Mouse (Mus musculus) left cerebral cortex, adult 8-10 months (tissue): ENCODE results near the gene Dus2. TPM values are rescaled to one million over a fixed set of nuclear protein-coding genes. Genes with fewer than 3 reads are reported as not detected.

Experiments used
- DNase-seq, 2 experiments: peaks; one replicate each; pipeline ENCODE4 v3.0.0; 2022; ENCODE audit warnings: low spot score in 2 of 2
- total RNA-seq, 4 experiments: library from RNA; stranded (reverse); gene quantifications; 2 replicates each; pipeline ENCODE4 v1.2.4; 2022

Dus2 gene
- total RNA-seq, 4 experiments from 2014 or later = 18.0 to 23.1 (median 20.5) TPM

DNA sequence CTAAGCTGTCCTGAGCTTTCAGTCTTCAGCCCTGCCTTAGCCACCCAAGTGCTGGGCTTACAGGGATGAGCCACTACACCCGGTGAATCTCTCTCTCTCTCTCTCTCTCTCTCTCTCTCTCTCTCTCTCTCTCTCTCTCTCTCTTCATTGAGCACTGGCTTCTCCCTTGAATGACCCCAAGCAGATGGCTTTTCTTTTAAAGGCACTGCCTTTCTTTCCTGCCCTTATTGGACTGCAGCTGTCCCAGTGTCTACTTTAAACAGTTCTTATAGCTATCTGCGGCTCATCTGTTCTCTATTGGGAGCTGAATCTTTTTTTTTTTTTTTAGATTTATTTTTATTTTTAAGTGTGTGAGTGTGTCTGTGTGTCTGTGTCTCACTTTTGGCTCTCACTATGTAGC, 51.9 kb downstream of the Dus2 start:
- DNase-seq = no peak

DNA sequence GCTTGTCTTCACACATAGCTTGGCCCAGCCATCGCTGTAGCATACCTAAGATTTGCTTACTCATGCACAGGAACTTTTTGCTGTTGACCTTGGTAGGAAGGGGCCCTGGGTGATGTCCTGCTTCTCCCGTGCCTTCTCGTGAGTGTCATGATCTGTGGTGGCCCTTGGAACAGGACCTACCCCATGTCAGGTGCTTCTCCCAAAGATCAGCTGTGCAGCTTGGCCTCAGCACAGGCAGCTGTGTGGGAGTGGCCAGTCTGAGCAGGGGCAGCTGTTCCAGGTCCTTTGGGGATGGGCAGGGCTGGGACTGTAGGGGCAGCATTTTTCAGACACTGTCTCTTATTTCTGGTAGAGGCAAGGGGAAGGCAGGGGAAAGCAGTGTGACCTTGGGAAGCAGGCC, 53.0 kb downstream of the Dus2 start:
- no peak for DNase-seq

DNA sequence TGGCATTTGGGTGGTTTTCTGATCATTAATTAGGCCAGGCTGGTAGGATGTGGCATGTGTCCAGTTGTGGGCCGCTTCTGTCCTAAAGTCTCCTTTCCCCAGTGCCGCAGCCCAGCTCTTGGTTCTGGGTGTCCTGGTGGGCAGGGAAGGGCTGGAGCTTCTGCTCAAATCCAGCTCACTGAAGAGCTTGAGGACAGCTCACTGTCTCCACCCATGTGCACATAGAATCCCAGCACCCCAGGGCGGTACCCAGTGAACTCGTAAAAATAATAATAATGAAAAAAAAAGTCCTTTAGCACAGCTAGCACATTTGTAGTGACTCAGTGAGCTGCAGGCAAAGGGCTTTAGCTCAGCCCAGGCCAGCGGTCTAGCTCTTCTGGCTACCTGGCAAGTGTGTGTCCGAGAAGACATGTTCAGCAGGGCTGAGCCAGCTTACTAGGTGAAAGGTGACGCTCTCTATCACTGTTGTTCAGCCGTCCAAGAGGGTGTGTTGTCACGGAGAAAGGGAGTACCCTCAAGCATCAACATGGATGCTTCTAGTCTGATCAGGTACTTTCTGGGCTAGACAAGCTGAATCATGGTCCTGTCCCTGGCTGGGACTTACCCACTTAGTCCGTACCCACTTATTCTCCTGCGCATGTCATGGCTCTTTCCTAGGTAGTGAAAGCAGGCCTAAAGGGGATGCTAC, 55.9 kb downstream of the Dus2 start:
- DNase-seq = no peak

DNA sequence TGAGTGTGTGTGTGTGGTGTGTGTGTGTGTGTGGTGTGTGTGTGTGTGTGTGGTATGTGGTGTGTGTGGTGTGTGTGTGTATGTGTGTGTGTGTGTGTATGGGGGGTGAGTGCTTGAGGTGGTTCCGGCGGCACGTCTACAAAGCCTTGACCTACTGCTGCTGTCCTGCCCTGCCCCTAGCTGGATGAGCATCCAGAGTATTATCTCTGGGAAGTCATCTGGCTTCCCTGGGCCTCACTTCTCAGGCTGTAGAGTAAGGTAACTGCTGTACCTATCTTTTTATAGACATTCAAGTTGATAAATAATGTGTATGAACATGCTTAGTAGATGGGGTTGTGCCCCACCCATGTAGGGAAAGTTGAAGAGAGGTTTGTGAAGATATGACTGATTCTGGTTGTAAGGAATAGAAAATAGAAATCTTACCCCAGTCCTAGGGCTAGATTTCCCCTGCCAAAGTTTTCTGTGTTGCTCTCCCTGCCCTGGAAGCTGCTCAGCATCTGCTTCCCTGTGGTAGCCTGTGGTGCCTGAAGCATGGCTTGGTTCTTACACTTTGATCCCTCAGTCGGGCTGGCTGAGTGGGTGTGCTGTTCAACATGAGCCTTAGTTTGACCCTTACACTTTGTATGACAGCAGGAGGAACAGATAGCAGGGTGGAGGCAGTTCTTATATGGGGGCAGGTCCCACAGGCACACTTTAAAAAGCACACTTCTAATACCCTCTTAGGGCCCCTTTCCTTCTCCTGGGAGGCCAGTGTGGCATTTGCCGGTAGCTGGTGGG, 56.9 kb downstream of the Dus2 start:
- no peak for DNase-seq

DNA sequence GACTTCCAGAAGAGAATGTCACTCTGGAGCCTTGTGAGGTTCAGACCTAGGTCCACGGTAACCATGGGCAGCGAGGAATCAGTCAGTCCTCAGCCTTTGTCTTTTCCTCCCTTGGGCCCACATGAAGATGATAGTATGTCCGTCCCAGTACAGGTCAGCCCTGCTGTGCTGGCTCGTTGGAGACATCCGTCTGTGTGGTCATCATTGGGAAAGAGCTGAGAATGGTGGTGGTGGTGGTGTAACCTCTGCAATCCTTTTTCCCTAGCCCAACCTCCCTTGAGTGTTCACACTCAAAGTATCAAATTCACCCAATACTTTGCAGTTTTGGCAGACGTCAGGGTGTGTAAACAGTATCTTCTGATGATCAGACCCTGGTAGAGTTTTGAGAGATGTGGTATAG, 58.7 kb downstream of the Dus2 start:
- DNase-seq = no peak

DNA sequence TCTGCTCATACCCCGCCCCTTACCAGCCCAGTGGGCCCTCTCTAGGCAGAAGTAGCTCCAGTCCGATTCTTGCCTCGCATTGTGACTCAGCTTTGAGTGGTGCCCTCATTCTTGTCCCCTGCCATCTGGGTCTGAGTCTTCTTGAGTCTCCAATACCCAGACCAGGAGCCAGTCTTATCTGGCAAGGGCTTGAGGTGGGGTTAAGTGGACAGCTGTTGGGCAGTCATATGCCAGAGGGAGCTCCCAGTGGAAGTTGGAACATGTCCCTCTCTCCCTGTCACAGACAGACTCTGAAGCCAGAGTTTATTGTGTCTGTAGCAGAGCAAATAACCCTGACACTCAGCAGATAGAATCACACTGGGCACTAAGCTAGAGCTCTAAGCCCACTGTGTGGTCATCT, 59.9 kb downstream of the Dus2 start:
- DNase-seq = no peak

DNA sequence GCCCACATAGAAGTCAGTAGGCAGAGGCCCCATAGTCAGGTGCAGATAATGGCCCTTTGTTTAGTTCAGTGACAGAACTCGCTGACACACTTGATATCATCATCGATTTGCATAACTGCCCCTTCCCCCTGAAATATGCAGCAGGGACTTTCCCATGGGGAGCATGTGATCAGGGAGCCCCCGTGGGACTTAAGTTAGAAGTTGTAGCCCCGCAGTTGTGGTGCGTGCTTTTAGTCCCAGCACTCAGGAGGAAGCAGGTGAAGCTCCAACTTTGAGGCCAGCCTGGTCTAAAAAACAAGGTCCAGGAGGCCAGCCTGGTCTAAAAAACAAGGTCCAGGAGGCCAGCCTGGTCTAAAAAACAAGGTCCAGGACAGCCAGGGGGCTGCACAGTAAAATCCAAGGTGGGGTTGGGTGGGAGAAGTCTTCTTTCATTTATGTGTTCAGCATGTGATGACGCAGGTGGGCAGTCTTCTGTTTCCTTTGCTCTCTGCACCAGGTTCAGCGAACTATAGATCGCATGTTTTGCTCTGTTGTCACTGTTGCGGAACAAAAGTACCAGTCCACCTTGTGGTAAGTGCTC, 61.5 kb downstream of the Dus2 start:
- DNase-seq = no peak

DNA sequence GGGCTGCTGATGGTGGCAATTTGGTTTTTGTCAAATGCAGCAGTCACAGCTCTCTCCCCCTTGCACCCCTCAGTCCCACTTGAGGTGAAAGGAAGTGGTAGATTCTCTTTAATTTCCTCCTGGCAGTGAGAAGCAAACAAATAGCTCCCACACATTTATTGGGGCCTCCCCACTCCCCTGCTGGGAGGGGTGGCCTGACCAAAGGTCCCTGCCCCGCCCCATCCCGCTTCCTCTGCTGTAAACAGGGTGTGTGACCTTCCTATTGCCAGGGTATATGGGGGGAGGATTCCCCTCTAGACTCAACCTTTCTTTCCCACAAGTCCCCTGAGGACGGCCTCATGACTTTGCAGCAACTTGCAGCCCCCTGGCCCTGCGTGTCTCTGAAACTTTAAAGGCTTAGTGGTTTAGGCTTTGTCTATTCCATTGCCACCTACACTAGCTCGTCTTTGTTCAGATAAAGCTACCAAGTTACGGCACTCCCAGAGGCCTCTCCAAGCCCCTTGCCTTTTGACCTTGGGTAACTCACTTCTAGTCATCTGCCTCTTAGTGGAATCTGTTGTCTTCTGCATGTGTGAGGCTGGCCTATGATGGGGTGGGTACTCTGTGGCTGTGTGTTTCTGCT, 63.2 kb downstream of the Dus2 start:
- DNase-seq = no peak

DNA sequence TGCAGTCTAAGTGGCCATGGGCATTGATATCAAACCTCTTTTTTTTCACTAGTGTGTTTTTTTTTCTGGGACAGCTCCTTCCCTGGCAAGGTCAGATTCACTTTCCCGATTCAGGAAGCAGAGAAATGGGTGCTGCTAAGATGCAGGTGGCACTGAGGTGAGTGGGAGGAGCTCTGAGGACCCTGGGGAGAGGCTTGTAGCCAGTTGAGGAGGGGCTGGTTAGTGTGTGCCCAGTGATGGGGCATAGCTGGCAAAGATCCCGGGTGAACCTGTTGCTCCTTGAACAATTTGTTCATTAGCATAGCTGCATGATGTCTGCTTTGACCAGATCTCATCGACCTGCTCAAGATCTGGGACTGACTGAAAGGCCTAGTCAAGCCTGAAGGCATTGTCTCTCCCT, 63.9 kb downstream of the Dus2 start:
- DNase-seq = no peak

DNA sequence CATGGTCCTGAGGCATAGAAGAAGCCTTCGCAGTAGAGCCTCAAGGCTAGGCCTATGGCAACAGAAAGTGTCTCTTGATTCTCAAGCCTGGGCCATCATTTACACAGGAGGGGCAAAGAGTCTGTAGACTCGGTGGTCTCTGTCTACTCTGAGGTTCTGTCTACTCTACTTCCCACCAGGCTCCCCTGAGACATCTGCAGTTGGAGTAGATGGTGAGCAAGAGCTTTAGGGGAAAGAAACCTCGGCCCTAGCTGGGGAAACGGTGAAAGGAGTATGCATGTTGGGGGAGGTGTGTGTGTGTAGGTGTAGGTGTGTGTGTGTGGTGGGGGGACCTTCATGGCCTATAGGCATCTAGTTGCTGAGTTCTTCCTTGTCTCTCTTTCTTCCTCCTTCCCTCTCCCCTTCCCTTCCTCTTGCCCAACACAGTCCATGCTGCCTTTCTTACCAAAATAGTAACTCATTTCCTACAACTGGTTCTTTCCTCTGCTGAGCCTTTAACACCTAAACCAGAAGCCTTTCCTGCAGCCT, 65.4 kb downstream of the Dus2 start:
- no peak for DNase-seq

DNA sequence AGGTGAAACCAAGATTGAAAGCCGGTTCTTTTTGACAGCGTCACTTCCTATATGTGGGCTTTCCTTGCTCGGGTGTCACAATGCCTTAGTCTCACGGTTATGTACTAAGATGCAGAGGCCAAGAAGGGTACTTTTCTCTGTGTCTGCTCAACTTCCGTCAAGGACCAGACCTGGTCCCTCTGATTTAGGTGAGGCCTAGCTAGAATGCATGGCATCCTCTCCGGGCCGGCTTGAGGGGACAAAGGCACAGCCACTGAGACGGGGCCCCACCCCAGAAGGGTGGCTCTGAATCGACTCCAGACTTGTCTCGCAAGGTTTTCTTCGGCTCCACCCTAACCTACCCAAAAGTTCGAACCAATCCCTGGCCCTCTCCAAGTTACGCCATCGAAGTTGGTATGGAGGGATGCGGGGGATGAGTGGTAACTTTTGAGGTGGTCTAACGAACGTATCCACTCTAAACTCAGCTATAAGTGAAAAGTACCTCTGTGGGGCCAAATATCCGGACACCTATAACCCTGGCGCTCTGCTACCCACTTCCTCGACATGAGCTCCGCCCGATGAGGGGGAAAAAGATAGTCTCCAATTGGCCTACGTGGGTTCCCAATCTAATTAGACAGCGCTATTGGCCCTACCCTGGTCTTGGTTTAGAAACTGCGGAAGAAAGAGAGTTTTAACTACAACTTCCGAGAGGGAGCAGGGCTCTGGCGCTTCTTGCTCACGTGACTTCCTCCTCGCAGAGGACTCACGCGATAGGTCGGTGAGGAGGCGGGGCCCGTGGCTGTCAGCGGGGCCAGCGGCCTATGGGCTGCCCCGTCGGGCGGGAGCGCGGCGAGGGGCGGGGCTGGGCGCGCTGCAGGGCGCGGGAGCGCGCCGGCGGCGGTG, 67.8 kb downstream of the Dus2 start, which contains the start of gene Nfatc3:
Gene Nfatc3 (plus strand): TSS at position 110 of the 882 bp plus-strand sequence.
- peak; percentile 73 to 97 for DNase-seq

DNA sequence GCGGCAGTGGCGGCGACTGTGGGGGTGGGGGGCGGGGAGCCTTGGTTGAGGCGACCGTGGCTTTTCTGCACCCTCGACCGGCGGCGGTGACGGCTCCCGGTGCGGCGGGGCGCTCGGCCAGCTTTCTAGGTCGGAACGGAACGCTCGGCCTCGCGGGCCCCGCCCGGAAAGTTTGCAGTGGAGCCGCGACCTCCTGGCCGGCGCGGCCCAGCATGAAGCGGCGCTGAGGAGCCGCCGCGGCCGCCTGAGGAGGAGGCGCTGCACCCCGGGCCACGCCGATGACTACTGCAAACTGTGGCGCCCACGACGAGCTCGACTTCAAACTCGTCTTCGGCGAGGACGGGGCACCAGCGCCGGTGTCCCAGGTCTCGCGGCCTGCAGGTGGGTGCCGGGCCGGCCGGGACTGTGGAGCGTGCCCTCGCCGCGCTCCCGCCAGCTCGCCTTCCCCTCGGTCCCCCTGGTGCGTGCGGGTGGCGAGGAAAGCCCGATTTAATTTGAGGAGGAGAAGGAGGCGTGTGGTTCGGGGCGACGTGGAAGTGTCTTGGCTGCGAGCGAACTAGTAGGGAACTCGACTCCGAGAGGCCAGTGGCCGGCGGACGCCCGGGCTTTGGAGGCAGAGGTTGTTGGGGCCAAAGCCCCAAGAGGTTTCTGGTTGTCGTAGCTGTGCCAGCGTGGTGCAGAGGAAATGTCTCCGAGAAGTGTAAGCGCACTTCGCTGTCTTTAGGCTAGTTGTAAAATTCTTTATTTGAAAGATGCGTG, 68.7 kb downstream of the Dus2 start:
- DNase-seq = peak; percentile 31 to 52

DNA sequence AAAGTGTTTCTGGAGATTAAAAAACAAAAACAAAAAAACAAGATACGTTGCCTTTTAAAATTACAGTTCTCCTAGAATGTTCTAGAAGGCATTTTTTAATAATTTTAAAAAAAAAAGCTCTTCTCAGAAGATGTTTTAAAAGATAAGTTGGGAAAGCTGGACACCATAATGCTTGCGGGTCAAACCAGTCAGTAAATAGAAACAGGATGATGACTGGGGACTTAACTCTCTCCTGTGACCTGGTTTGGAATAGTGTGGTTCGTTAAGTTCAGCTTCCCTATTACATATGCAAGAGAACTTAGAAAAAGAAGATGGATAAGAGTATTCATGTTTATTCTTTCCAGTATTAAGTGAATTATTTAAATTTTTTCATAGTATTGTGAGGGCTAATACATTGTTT, 69.4 kb downstream of the Dus2 start:
- no peak for DNase-seq

DNA sequence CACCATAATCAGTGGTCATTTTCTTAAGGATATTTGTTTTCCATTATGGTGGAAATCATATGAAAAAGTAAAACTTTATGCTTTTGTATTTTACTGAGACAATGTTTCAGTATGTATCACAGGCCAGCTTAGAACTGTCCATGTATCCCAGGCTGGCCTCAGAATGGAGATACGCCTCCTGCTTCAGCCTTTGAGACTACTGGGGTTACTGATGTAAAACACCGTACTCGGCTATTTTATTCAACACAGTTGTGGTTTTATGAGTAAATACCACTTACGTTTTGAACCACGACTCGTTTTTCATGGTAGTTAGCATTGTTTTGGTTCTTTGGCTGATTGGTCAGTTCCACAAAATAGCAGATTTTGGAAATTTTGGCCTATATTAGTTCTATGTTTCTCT, 70.5 kb downstream of the Dus2 start:
- no peak for DNase-seq

DNA sequence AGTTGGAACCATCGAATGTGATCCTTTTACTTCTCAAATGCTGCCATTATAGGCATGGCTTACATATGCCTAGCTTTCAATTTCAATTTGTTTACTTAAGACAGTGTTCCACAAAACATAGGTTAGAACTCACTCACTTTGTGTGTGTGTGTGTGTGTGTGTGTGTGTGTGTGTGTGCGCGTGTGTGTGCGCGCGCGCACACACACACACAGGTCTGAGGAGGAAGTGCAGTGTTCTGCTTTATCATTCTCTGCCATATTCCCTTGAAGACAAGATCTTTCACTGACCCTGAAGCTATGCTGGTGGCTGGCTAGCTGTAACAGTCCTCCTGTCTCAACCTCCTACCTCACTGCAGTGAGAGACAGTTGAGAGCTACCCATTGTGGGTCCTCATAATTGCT, 71.9 kb downstream of the Dus2 start:
- DNase-seq = no peak

DNA sequence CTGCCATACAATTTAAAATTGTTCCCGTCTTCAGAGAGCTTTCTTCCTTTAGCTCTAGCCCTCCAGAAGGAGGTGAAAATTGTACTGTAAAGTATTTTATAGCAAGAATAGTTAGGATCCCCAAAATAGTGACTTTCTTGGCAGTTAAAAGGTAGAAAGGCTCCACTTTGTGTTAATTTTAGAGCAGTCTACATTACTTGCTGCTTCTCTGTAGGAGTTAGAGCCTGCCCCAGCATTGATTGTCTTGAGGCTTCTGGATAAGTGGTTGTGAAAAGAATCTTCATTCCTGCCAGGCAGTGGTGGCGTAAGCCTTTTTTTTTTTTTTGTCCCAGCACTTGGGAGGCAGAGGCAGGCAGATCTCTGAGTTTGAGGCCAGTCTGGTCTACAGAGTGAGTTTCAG, 75.6 kb downstream of the Dus2 start:
- DNase-seq = no peak

DNA sequence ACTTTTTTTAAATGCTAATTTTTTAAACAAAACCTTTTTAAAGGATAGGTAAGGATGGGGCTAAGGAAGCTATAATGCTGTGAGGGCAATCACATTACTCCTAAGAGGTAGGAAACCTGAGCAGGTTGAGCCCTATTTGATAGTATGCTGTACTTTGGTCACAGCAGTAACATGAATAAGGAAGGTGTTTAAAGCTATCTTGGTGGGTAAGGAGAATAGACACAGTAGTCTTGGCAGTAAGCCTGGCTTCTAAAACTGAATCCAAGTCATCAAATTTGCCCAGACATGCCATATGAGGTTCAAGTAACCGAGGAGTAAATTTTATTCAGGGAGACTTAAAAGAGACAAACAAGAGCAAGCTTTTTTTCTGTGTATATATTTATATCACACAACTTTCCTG, 78.4 kb downstream of the Dus2 start:
- no peak for DNase-seq

DNA sequence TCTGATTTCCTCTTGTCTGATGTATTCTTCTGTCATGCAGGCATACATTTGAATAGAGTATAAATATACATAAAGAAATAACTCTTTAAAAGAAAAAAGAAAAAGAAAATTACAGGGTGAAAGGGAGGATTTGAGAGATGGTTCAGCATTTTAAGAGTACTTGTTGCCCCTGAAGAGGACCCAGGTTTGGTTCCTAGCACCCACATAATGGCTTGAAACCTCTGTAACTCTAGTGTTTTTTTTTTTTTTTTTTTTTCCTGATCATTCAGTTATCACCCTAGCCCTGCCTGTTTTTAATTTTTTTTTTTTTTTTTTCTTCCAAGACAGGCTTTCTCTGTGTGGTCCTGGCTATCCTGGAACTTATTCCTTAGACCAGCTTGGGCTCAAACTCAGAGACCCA, 81.0 kb downstream of the Dus2 start:
- DNase-seq = no peak

DNA sequence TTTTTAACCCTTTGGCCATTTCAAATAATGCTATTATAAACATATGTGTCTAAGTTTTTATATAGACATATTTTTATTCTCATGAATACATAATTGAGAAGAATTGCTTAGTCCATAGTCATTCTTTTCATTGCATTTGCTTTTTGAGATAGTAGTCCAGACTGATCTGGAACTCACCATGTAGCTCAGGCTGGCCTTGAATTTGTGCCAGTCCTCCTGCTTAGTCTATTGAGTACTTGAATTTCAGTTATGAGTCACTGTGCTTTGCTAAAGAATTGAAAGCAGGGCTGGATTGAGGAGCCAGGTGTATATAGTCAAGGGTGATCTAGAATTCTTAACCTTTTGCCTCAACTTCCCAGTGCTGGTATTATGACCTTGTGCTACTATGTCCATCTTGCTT, 83.1 kb downstream of the Dus2 start:
- no peak for DNase-seq

DNA sequence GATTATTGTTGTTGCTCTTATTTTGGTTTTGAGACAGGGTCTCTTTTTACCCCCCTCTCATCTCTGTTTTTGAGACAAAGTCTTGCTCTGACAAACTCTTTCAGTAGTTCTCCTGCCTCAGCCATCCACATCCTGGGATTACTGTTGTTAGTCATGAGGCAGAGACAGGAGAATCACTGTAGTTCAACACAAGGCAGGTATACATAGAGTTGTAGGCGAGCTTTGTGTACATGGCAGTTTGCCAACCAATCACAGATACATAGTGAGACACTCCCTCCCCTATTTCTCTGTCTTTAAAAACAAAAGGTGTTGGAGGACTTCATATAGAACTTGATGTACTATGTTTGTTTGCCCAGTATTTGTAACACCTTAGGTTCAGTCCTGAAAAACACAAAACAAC, 83.5 kb downstream of the Dus2 start:
- no peak for DNase-seq
